In the genomic region with DNA sequence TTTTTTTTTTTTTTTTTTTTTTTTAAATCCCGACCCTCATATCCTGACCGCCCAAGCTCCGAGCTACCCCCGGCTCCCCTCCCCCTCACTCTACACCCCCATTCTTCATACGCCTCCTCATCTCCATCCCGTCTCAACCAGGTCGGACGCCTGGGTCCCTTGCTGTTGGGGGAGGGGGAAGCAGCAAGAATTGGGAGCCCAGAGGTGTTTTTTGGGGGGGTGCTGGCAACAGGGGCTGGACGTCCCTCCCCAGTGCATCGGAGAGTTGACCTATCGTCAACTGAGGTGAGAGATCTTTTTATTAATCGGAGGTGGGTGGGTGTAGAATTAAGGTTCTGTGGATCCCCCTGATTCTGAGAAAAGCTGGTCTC, we compare ENCODE assay signal across 13 mouse cellular contexts. TPM values are rescaled to one million over a fixed set of nuclear protein-coding genes. Genes with fewer than 3 reads are reported as not detected.
DNase-seq lines count a peak whose midpoint lies in the region; ATAC-seq and TF ChIP-seq lines count a peak whose summit lies in the region.
"Had no signal": no experiment of that assay in that cellular context is flagged by ENCODE, and none has a peak within 500 bp of the region (broad histone marks: within the 10 kb centered on the region; RNA-seq: fewer than 3 reads in every experiment).

No protein-coding gene starts in this region.

- peaks cover 3% of the 10 kb centered on the region; the same call in 1 of the 2 replicates for H3K36me3 ChIP-seq in heart, embryonic 12.5 days
- H3K36me3 ChIP-seq in ES-E14 (ENCODE audit: control insufficient read depth, insufficient read depth, low read length, poor library complexity, severe bottlenecking), result no peaks in the 10 kb centered on the region; the same call in 1 of the 2 replicates
- peaks cover 14% of the 10 kb centered on the region for H3K36me3 ChIP-seq in forebrain, embryonic 15.5 days
- H3K36me3 ChIP-seq in limb, embryonic 15.5 days, result peaks cover 3% of the 10 kb centered on the region; the same call in 1 of the 2 replicates

- no peak for ATAC-seq in heart, embryonic 12.5 days (ENCODE audit: insufficient number of reproducible peaks, low FRiP score)
- peak; percentile 47 for ATAC-seq in forebrain, embryonic 15.5 days (replicated peaks)
- ATAC-seq in limb, embryonic 15.5 days (ENCODE audit: insufficient number of reproducible peaks, low FRiP score, low TSS enrichment, low read depth), result no peak
- ATAC-seq: CD4-positive, CD25-positive, alpha-beta regulatory T cell, adult 4 months; inflammation-experienced regulatory T-cells, adult 6 months; lung, postnatal 0 days had no signal

- no peak overlapping the region for H3K27ac ChIP-seq in heart, embryonic 12.5 days (ENCODE audit: poor library complexity, severe bottlenecking)
- no peak overlapping the region for H3K27ac ChIP-seq in ES-E14 (ENCODE audit: insufficient read depth, low read depth, low read length, poor library complexity, severe bottlenecking)
- H3K27ac ChIP-seq in forebrain, embryonic 15.5 days (replicated peaks), result peak overlapping the region; percentile 85
- H3K27ac ChIP-seq in limb, embryonic 15.5 days, result no peak overlapping the region

- in situ Hi-C loops in ES-E14 (cut with MboI; ENCODE audit: low sequenced_read_pairs in 2 of 2, unreplicated experiment in 2 of 2), result no loop called here

- H3K4me3 ChIP-seq in heart, embryonic 12.5 days, result peak overlapping the region; percentile 35
- peak overlapping the region; percentile 52 to 56; a peak in 3 of 4 replicates for H3K4me3 ChIP-seq in ES-E14 (ENCODE audit: insufficient read depth in 1 of 2, low read depth in 1 of 2, low read length in 2 of 2, poor library complexity in 1 of 2, severe bottlenecking in 1 of 2)
- H3K4me3 ChIP-seq in forebrain, embryonic 15.5 days, result peak overlapping the region; percentile 60
- peak overlapping the region; percentile 35 for H3K4me3 ChIP-seq in limb, embryonic 15.5 days

- H3K9ac ChIP-seq in heart, embryonic 12.5 days, result no peak overlapping the region
- H3K9ac ChIP-seq in ES-E14 (ENCODE audit: insufficient read depth, low read depth, low read length, poor library complexity, severe bottlenecking), result peak overlapping the region; percentile 28; the same call in 1 of the 2 replicates
- H3K9ac ChIP-seq in forebrain, embryonic 15.5 days (replicated peaks), result peak overlapping the region; percentile 70
- H3K9ac ChIP-seq in limb, embryonic 15.5 days, result no peak overlapping the region

- DNase-seq in heart, adult 8-10 months (ENCODE audit: low spot score), result no peak
- DNase-seq in ES-E14 (ENCODE audit: low read depth, low spot score), result no peak
- DNase-seq in left cerebral cortex, adult 8-10 months (ENCODE audit: low spot score in 2 of 2), result no peak
- no peak for DNase-seq in thymus, postnatal 14 days
- DNase-seq in ovary, adult 18-20 months (ENCODE audit: low spot score), result no peak
- DNase-seq: adrenal gland, adult 2 months; right cerebral cortex, adult 18-20 months had no signal

- 3% methylated on average over 12 of the region's 12 CpGs for WGBS in heart, embryonic 12.5 days
- WGBS in forebrain, embryonic 15.5 days, result under 1% methylated on average over 12 of the region's 12 CpGs
- 3% methylated on average over 12 of the region's 12 CpGs for WGBS in limb, embryonic 15.5 days

- peak overlapping the region; percentile 61 for H3K4me2 ChIP-seq in heart, embryonic 12.5 days
- H3K4me2 ChIP-seq in forebrain, embryonic 15.5 days (replicated peaks), result peak overlapping the region; percentile 83
- peak overlapping the region; percentile 63 for H3K4me2 ChIP-seq in limb, embryonic 15.5 days

- H3K9me3 ChIP-seq in heart, embryonic 12.5 days (replicated peaks), result 0 out of 2 replicates have a peak, but pooled peaks cover 4% of the 10 kb centered on the region
- H3K9me3 ChIP-seq in ES-E14 (ENCODE audit: control insufficient read depth, insufficient read depth, low read depth, low read length), result no peaks in the 10 kb centered on the region
- H3K9me3 ChIP-seq in forebrain, embryonic 15.5 days, result no peaks in the 10 kb centered on the region
- H3K9me3 ChIP-seq in limb, embryonic 15.5 days, result no peaks in the 10 kb centered on the region

- H3K4me1 ChIP-seq in heart, embryonic 12.5 days (replicated peaks), result peaks cover 21% of the 10 kb centered on the region
- peaks cover 5 to 13% of the 10 kb centered on the region in 2 experiments; a peak in 3 of 4 replicates for H3K4me1 ChIP-seq in ES-E14 (ENCODE audit: control insufficient read depth in 2 of 2, insufficient read depth in 2 of 2, low read length in 2 of 2, poor library complexity in 1 of 2)
- H3K4me1 ChIP-seq in forebrain, embryonic 15.5 days, result peaks cover 58% of the 10 kb centered on the region
- peaks cover 18% of the 10 kb centered on the region for H3K4me1 ChIP-seq in limb, embryonic 15.5 days

- H3K27me3 ChIP-seq in heart, embryonic 12.5 days (replicated peaks), result peaks cover 9% of the 10 kb centered on the region; the same call in 1 of the 2 replicates
- H3K27me3 ChIP-seq in forebrain, embryonic 15.5 days, result no peaks in the 10 kb centered on the region
- H3K27me3 ChIP-seq in limb, embryonic 15.5 days, result no peaks in the 10 kb centered on the region

TF ChIP-seq in ES-E14, 5 proteins besides CTCF, POLR2A, EP300 and RAD21:
- TF ChIP-seq HCFC1 (IDR thresholded peaks at IDR 0.05; ENCODE audit: borderline replicate concordance, insufficient read depth, low read length), result no peak
- no peak for TF ChIP-seq CHD2 (IDR thresholded peaks at IDR 0.05; ENCODE audit: low read depth, low read length)
- TF ChIP-seq ZC3H11A (IDR thresholded peaks at IDR 0.05; ENCODE audit: borderline replicate concordance, low read depth, low read length), result no peak
- TF ChIP-seq ZNF384 (IDR thresholded peaks at IDR 0.05; ENCODE audit: low read depth, low read length), result 0 out of 2 replicates have a peak, but pooled peaks have one; percentile 37
- TF ChIP-seq MAFK (IDR thresholded peaks at IDR 0.05; ENCODE audit: insufficient read depth, low read depth, low read length), result no peak

RNA-seq across cellular contexts. Expression of a gene that starts 0.6 kb away (rescaled TPM):
- 1.6 and 1.9 TPM in 2 replicates for polyA plus RNA-seq in heart, embryonic 12.5 days (2016; fragmentation: Nextera tagmentation; extraction: Ambion mirVana)
- total RNA-seq in heart, adult 8-10 months (2022), result not detected
- 7.8 and 9.8 TPM in 2 replicates for total RNA-seq in ES-E14 (2012; rRNA removed)
- polyA plus RNA-seq in forebrain, embryonic 15.5 days (2015; fragmentation: Nextera tagmentation; extraction: Ambion mirVana), result 12.5 and 16.4 TPM in 2 replicates
- polyA plus RNA-seq in limb, embryonic 15.5 days (2015; fragmentation: Nextera tagmentation; extraction: Ambion mirVana), result 2.4 and 2.6 TPM in 2 replicates
- total RNA-seq in left cerebral cortex, adult 8-10 months (2022), result 100 to 1,000 TPM; 146 to 153 (median 150) TPM
- polyA plus RNA-seq: CD4-positive, CD25-positive, alpha-beta regulatory T cell, adult 4 months; inflammation-experienced regulatory T-cells, adult 6 months had no signal

RNA-seq across cellular contexts. Expression of a gene that starts 32.9 kb away (rescaled TPM):
- polyA plus RNA-seq in heart, embryonic 12.5 days (2016; fragmentation: Nextera tagmentation; extraction: Ambion mirVana), result 23.1 and 23.5 TPM in 2 replicates
- total RNA-seq in heart, adult 8-10 months (2022), result 1 to 10 TPM; 2.0 to 4.4 (median 2.5) TPM
- 5.8 and 6.1 TPM in 2 replicates for total RNA-seq in ES-E14 (2012; rRNA removed)
- polyA plus RNA-seq in forebrain, embryonic 15.5 days (2015; fragmentation: Nextera tagmentation; extraction: Ambion mirVana), result 0.08 and 0.14 TPM in 2 replicates
- 6.7 and 15.4 TPM in 2 replicates for polyA plus RNA-seq in limb, embryonic 15.5 days (2015; fragmentation: Nextera tagmentation; extraction: Ambion mirVana)
- total RNA-seq in left cerebral cortex, adult 8-10 months (2022), result 1 to 10 TPM; 1.0 to 2.5 (median 1.9) TPM
- polyA plus RNA-seq: adrenal gland, adult 2 months; CD4-positive, CD25-positive, alpha-beta regulatory T cell, adult 4 months; inflammation-experienced regulatory T-cells, adult 6 months; lung, postnatal 0 days had no signal

RNA-seq across cellular contexts. Expression of a gene that starts 58.3 kb away (rescaled TPM):
- 0.17 and 0.32 TPM in 2 replicates for polyA plus RNA-seq in heart, embryonic 12.5 days (2016; fragmentation: Nextera tagmentation; extraction: Ambion mirVana)
- total RNA-seq in heart, adult 8-10 months (2022), result 1 to 10 TPM; 3.0 to 3.6 (median 3.3) TPM
- total RNA-seq in ES-E14 (2012; rRNA removed), result 14.4 and 16.0 TPM in 2 replicates
- polyA plus RNA-seq in forebrain, embryonic 15.5 days (2015; fragmentation: Nextera tagmentation; extraction: Ambion mirVana), result 3.4 and 4.5 TPM in 2 replicates
- polyA plus RNA-seq in limb, embryonic 15.5 days (2015; fragmentation: Nextera tagmentation; extraction: Ambion mirVana), result 1.7 and 2.6 TPM in 2 replicates
- total RNA-seq in left cerebral cortex, adult 8-10 months (2022), result 100 to 1,000 TPM; 173 to 194 (median 181) TPM
- polyA plus RNA-seq: CD4-positive, CD25-positive, alpha-beta regulatory T cell, adult 4 months; inflammation-experienced regulatory T-cells, adult 6 months had no signal

Comparison
In these comparisons a context has a peak if more than half of its experiments do, and no peak if none do; other contexts are left out.
1. H3K9ac ChIP-seq: peak in ES-E14 (single experiment) and forebrain, embryonic 15.5 days (single experiment); none in heart, embryonic 12.5 days (single experiment) and limb, embryonic 15.5 days (single experiment).
2. RNA of a gene that starts 0.6 kb away (total RNA-seq): 146 to 153 TPM in left cerebral cortex, adult 8-10 months; 7.8 to 9.8 TPM in ES-E14 and not detected in heart, adult 8-10 months; every median in the first group is over 10 times any median in the second.
3. RNA of a gene that starts 58.3 kb away (total RNA-seq): 173 to 194 TPM in left cerebral cortex, adult 8-10 months; 14.4 to 16.0 TPM in ES-E14 and 3.0 to 3.6 TPM in heart, adult 8-10 months; every median in the first group is over 10 times any median in the second.
4. Peak in every context shown above with its lines, with median percentiles within 50 percentile points of each other: H3K4me2 ChIP-seq and H3K4me3 ChIP-seq.